Mouse (Mus musculus) spleen, postnatal 10 days (tissue): ENCODE measurements around the gene Prkar2b.

Source experiments
- DNase-seq, 2 experiments: peaks; one replicate each; pipeline ENCODE4 v3.0.0; 2021 to 2022; ENCODE audit warnings: low spot score in 2 of 2

Gene Prkar2b

GRCm38 (mm10) chr12:31971547-31971946 lies 89.5 kb downstream of the Prkar2b start:
- DNase-seq, result no peak

DNA sequence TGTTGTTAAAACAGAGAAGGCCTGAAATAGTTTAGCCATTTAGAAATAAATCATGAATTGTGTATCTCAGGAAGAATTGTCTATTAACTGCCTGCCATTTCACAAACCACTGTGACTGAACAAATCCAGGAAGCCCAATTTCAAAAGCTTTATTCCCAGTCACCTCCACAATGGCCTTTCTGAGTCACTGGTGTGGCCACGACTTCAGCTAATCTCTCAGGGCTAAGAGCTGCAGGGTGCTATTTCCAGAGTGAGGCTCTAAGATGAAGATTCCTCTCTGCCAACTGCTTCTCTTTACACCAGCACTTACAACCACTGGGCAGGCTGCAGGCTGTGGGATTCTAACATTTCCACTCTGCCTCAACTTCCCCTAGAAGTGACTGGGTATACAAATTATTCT lies 92.0 kb downstream of the Prkar2b start:
- DNase-seq, result no peak

GRCm38 (mm10) chr12:31967536-31967935 lies 93.6 kb downstream of the Prkar2b start:
- DNase-seq, result peak in 1 of 2 experiments; percentile 57

- DNase-seq, result no peak
These were observed 94.7 kb downstream of the Prkar2b start for GRCm38 (mm10) chr12:31966405-31966804.

GRCm38 (mm10) chr12:31965517-31966212 lies 95.4 kb downstream of the Prkar2b start:
- no peak for DNase-seq

- no peak for DNase-seq
These were observed 97.0 kb downstream of the Prkar2b start for GRCm38 (mm10) chr12:31964074-31964473.

DNA sequence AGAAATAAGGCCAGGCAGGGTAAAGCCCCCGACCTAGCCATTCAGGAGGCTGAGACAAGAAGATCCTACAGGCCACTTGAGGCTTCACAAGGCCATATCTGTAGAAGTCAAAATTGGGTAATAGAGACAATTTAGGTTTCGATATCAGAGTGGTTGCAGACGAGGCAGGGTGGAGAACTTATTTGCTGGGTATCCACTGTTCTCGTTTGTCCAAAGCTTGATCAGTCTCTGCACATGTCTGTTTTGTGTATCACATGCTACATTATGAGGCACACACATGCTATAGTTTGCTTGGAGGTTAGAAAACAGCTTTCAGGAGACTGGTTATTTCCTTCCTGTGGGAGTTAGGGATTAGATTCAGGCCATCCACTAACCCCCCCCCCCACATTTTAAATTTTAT lies 105.3 kb downstream of the Prkar2b start:
- no peak for DNase-seq

- no peak for DNase-seq
These were observed 110.5 kb downstream of the Prkar2b start for GRCm38 (mm10) chr12:31950659-31951031.

DNA sequence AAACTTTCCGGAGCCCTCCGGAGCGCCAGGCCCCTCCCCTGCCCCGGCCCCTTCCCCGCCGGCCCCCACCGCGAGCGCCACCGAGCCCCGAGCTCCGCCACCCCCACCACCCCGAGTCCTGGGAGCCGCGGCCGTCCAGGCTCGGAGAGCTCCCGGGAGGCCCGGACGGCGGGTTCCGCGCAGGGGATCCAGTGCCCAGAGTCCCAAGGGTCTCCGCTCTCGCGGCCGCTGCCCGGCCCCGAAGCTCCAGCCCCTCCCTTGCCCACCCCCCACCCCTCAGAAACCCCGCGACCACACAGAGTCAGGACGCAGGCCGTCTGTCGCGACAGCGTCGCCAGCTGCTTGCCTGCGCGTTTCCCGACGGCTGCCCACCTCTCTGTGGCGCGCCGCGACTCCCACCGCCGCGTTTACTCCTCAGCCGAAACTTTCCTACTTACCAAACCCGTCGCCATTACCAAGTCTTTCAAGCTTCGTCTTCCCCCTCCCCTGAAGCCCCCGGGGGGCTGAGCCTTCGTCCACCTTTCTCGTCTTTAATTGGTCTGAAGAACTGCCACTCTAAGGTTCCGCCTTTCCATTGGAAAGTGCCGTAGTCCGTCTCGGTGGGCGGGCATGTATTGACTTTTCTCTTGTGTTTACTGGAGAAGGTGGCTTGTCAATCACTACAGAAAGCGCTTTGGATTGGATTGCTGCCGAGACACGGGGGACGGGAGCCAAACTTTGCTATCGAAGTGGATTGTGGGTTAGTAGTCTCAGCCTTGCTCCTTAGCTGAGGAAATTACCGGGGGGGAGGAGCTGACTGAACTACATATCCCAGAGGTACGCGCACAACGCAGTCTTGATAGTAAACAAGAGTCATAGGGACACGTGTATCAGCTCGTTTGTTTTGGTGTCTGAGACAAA lies 111.1 kb downstream of the Prkar2b start, which contains the start of gene Hbp1:
Gene Hbp1 (minus strand): TSS at position 777 of the 900 bp plus-strand sequence.
- DNase-seq, result peak; percentile 88 to 96

- DNase-seq, result peak; percentile 77 to 88
These were observed 111.8 kb downstream of the Prkar2b start for GRCm38 (mm10) chr12:31949193-31949741.

DNA sequence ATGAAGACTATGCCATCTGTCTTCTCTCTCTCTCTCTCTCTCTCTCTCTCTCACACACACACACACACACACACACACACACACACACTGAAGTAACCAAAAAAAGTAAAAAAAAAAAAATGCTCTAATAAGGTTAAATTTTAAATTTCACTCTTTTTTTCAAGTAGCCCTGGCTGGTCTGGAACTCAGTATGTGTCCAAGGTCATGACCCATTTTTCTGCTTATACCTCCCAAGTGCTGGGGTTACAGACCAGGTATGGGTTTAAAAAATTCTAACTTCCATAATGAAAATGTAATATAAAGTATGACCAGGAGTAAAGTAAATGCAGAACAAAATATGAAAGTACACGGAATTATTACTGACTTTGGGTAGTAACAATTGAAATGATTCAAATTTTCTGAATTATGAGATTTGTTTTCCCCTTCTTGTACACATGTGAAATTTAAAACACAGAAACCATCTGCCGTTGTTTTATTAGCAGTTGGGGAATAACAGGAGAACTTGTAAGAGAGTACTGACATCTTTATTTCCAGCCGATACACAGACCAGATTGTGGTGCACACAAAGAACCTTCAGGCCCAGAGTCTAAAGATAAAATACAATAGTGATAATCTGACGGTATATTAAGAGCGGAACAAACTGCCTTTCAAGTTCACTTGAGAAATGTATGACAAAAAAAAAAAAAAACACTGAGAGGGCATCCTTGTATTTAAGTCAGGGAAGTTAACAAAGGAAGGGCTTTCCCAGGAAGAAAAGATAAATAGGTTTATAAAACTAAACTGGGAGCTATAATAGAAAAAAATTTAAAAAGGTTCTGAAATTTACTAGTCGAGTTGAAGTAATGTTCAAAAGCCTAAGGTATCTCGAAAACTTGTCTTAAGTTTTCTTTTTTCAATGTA lies 112.7 kb downstream of the Prkar2b start:
- DNase-seq, result no peak

DNA sequence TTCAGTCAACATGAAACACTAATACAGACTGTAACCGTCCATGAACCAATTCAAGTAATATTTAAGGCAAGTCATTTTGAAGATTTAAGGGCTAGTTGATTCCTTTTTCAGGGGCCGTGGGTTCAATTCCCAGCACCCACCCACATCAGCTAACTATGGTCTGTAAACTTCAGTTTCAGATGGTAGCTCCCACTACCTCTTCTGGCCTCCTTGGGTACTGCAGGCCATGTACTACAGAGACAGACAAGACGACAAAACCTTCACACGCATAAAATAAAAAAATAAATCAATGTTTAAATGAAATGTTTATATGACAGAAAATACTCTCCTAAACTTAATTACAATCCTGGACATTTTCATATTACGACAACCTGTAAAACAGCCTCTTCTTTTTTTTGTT lies 113.6 kb downstream of the Prkar2b start:
- peak in 1 of 2 experiments; percentile 69 for DNase-seq

DNA sequence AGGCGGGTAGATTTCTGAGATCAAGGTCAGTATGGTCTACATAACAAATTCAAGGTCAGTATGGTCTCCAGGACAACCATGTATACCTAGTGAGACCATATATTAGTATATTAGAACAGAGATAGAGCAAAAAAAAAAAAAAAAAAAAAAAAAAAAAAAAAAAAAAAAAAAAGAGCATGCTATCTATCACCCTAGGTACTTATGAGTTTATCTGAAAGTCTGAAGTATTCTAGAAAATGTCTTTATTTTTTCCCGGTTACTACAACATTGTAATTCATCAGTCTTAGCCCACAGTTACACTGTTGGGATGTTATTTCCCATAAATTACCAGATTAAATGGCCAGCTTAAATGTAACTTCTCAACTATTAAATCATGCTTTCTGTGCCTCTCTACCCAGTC lies 116.7 kb downstream of the Prkar2b start:
- no peak for DNase-seq

- no peak for DNase-seq
These were observed 118.0 kb downstream of the Prkar2b start for GRCm38 (mm10) chr12:31943020-31943654.

DNA sequence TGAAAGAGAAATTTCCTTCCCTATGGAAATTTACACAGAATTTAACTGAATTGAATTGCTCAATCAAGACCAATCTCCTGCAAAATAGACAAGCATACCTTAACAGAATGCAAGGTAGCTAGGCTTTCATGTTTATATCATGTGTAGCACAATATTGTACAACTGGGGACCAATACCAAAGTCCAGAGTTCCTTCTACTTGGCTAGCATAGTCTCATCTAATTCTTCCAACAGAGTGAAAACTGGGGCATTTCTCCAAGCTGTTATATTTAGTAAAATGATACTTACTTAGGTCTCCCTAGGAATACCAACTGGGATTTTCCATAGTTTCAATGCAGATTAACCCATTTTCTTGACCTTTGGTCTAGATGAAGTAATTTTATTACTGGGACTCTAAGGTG lies 122.1 kb downstream of the Prkar2b start:
- no peak for DNase-seq

GRCm38 (mm10) chr12:31938391-31938997 lies 122.6 kb downstream of the Prkar2b start:
- no peak for DNase-seq

GRCm38 (mm10) chr12:31937613-31938012 lies 123.5 kb downstream of the Prkar2b start:
- no peak for DNase-seq

GRCm38 (mm10) chr12:31936657-31937300 lies 124.3 kb downstream of the Prkar2b start:
- no peak for DNase-seq

DNA sequence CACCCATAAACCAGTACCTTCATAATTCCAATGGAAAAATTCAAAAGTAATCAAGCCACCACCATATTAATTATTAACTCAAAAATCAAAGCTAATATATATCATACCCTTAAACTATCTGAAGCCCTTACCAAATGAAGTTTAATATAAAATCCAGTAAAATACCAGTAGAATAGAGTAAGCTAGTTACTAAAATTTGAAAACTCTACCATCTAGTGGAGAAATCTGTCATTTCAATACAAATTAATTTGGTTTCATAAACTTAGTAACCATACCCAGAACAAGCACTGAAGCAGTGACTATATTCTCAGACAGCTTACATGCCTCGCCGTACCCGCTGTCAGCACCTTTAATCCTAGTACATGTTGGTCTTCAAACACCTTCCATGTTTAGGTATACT lies 129.3 kb downstream of the Prkar2b start:
- DNase-seq, result no peak

DNA sequence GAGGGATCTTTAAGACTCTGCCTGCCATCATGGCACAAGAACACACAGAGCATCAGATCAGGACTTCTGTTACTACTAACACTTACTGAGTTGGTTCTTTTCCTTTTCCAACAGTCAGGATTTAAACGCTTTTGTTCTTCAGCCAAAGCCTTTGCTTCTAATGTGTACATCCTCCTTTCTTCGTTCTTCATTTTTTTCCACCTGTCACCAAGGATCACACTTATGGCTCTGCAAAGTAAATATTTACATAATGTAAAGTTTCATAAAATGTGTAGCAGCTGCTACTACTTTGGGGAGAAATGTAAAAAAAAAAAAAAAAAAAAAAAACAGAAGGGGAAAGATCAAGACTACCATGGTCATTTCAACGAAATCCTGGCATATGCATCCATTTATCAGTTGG lies 132.6 kb downstream of the Prkar2b start:
- no peak for DNase-seq
